ENCODE assay signal across 2 mouse cellular contexts in the genomic region with DNA sequence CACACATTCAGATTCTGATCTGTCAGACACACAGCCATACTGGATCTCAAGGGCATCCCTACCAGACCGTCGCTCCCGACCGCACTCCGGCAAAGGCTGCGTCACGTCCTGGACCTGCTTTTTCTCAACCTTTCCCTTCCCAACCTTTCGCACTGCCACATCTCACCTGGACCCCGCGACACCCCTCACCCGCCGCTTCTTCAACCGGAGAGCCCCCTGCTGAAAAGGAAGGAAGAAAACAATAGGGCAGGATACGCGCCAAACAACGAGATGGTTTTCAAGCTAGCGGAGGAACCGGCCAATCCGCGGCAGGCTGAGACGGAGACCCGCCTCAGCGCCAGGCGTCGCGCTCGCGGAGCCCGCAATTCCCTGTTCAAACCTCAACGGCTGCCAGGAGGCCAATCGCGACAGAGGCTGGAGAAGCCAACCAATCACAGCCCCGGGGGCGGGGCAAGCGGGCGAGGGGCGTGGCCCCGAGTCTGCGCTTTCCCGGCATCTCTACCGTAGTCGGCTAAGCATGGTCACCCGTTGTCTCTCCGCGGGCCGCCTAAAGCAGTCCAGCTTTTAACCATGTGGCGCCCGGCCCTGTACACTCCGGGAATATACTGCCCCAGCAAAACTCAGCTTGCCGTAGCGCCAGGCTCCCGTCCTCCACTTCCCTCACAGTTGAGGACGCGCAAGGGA.
TF ChIP-seq lines count a peak whose summit lies in the region.

A gene (minus strand): TSS at position 370 of the 684 bp plus-strand sequence.
A gene (plus strand): TSS at position 470 of the 684 bp plus-strand sequence.

TF ChIP-seq in C2C12, 6 proteins besides CTCF, POLR2A, EP300 and RAD21 (continued from another document):
- TF ChIP-seq CEBPB (IDR thresholded peaks at IDR 0.05; ENCODE audit: low read depth) = peak; percentile 52
- TF ChIP-seq MYOD1 (IDR thresholded peaks at IDR 0.05; ENCODE audit: control insufficient read depth, insufficient read length, low read depth) = no peak
- no peak for TF ChIP-seq USF1 (IDR thresholded peaks at IDR 0.05; ENCODE audit: low read depth)

TF ChIP-seq in myocyte, 11 proteins besides CTCF, POLR2A, EP300 and RAD21 (continued from another document):
- TF ChIP-seq E2F4 (IDR thresholded peaks at IDR 0.05; ENCODE audit: insufficient read depth) = peak; percentile 86
- no peak for TF ChIP-seq TCF3 (IDR thresholded peaks at IDR 0.05; ENCODE audit: insufficient read length, low read depth)
- TF ChIP-seq REST (IDR thresholded peaks at IDR 0.05; ENCODE audit: insufficient read depth, insufficient read length) = no peak
- TF ChIP-seq CEBPB (IDR thresholded peaks at IDR 0.05; ENCODE audit: insufficient read depth, poor library complexity, severe bottlenecking) = no peak
- no peak for TF ChIP-seq USF1 (IDR thresholded peaks at IDR 0.05; ENCODE audit: low read depth)
TF ChIP-seq in myocyte: peak in this region for 3.
